Mouse (Mus musculus): ENCODE measurements at regions not wholly inside any gene's neighbourhood (a gene's known extent, or its start where the extent isn't known, plus 50 kb on each side); places are given as distances from the start of the nearest gene placed in this dataset.
A peak's percentile ranks its signal among the peaks of the same experiment; 100 is the strongest.

DNA sequence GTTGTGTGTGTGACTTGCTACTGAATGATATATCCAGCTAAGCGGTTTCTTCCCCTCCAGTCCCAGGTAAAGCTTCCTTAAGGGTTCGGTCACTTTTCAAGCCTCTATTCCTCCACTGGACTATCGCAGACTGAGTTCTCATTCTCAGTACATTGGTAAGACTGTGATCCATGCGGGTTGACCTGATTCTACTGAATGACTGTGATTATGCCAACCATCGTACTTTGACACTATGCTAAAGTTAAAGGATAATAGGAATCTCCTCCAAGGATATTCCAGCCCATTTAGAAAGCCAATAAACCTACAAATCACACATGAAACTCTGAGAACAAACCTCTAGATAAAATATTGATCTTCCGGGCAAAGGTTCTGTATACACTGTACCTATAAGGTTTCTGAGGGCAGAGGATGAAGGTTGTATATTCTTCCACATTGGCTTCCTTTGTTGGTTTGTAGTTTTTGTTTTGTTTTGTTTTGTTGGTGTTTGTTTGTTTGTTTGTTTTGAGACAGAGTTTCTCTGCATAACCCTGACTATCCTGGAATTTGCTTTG is 223.7 kb upstream of the Zpld1 start:
- DNase-seq (ENCODE audit: low spot score in 2 of 2): no peak

DNA sequence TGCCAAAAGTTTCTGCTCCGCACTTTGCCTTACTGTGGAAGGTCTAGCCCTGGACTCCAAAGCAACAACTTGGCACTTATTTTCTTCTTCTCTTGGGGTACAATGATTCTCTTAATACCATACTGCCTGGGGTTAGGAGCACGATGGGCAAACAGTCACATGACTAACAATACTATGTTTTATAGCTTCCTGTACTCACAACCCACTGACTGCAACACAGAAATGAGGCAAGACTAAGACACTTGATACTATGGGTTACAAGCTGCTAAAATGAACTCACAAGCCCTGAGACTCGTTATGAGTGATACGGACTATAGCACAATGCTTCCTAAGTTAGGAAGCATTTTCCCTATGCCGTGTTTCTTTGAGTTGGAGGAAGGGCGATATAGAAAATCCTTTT is 222.3 kb upstream of the Zpld1 start:
- DNase-seq (ENCODE audit: low spot score in 2 of 2): no peak

- no peak for DNase-seq (ENCODE audit: low spot score in 2 of 2)
These were observed 221.9 kb upstream of the Zpld1 start for GRCm38 (mm10) chr16:55519646-55520045.

- no peak for DNase-seq (ENCODE audit: low spot score in 2 of 2)
These were observed 219.2 kb upstream of the Zpld1 start for GRCm38 (mm10) chr16:55516994-55517393.

GRCm38 (mm10) chr16:55515228-55515696 is 217.5 kb upstream of the Zpld1 start:
- no peak for DNase-seq (ENCODE audit: low spot score in 2 of 2)

- DNase-seq (ENCODE audit: low spot score in 2 of 2): no peak
These were observed 216.8 kb upstream of the Zpld1 start for GRCm38 (mm10) chr16:55514448-55515200.

DNA sequence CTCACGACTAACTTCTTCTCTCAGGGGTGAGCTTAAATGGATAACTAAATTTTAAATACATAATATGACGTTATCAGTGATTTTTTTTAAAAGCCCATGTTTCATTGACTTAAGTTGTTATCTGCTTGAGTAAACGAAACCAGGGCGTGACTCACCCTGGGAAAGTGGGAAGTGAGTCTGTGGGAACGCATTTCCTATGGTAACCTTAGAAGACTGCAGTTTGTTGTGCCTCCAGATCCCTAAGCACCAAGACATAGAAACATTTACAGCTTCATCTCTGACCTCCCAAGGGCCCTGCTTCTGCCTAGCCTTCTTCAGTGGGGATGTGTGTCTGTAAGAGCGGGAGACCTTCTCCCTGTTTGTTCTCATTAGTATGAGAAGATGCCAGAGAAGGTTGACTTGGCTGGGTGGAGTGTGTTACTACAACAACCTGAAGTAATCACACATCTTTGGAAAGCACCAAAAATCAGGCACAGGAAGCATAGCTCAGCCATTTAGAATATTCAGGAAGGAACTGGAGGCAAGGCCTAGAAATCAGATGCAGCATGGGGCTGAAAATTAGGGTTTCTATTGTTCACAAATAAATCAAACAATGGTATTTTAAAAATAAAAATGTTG is 207.1 kb upstream of the Zpld1 start:
- DNase-seq (ENCODE audit: low spot score in 2 of 2): no peak

- DNase-seq (ENCODE audit: low spot score in 2 of 2): no peak
These were observed 206.5 kb upstream of the Zpld1 start for GRCm38 (mm10) chr16:55504274-55504673.

DNA sequence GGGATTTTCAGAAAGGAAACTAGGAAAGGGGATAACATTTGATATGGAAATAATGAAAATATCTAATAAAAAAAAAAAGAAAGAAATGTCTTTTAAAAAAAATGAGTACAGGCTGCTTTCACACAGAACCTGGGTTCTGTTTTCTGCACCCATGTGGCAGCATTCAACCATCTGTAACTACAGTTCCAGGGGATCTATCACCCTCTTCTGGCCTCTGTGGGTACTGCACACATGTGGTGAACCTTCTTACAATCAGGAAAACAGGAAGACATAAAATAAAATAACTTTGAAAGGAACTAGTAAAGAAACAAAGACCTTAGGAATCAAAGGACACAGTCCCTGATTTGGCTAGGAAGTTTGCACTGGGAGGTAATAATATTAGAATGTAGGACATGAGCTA is 205.5 kb upstream of the Zpld1 start:
- no peak for DNase-seq (ENCODE audit: low spot score in 2 of 2)

DNA sequence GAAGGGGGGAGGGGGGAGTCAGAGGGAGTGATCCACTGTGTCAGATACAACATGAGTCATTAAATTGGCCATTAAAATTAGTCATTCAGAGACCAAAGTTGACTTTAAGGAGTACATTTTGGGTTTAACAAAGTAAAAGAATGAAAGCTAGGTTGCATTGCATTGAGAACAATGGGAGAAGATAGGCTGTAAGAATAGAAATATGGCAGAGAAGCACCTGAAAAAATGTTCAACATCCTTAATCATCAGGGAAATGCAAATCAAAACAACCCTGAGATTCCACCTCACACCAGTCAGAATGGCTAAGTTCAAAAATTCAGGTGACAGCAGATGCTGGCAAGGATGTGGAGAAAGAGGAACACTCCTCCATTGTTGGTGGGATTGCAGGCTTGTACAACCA is 202.0 kb upstream of the Zpld1 start:
- DNase-seq (ENCODE audit: low spot score in 2 of 2): peak in 1 of 2 experiments; percentile 70

DNA sequence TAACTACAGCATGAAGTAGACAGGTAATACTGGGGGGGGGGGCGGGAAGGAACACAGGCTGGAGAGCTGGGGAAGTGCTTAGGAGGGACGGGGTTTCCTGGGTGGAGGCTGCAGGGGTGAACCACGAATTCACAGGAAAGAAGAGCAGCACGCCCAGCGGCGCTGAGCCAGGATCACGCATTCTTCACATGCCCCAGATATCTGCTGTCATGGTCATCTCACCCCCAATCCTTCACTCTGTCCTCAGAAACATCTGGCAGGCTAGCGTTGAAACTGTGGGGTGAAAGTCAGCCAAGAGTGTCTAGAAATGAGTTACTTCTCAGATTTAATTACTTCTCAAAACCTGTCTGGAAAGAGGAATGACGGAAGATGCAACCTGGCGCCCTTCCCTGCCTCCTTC is 197.3 kb upstream of the Zpld1 start:
- no peak for DNase-seq (ENCODE audit: low spot score in 2 of 2)

DNA sequence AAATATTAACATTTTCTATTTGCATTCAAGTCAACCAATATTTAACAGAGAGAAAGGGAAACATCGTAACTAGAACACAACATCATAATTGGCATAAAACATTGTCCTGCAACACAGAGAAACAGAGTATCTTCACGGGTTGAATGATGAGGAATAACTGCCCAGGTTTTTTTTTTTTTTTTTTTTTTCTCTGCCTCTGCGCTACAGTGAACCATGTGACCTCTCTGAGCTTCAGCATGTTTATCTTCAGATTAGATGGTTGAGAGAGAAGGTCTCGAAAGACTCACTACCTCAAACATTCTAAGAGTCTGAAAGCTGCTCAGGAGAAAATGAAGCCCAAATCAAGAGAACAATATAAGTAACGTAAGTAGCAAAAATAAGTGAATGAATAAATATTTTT is 196.4 kb upstream of the Zpld1 start:
- no peak for DNase-seq (ENCODE audit: low spot score in 2 of 2)

DNA sequence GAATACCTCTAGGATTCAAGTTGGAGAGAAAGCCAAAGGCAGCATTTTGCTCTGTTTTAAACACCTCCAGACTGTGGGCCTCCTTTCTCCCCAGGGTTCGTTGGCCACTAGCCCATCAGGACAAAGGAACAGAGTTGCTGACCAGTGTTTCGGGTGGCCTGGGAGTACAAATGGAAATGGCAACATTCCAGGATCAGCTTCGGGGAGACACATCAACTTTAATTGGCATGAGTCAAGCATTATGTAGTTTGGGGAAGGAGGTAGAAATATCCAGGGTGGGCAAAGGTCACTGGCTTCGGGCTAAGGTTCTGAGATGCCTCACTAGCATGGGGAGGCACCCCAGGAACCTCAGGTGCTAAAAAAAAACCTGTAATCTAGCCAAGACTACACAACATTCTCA is 194.3 kb upstream of the Zpld1 start:
- DNase-seq (ENCODE audit: low spot score in 2 of 2): no peak

GRCm38 (mm10) chr16:55484391-55484790 is 186.6 kb upstream of the Zpld1 start:
- DNase-seq (ENCODE audit: low spot score in 2 of 2): no peak

GRCm38 (mm10) chr16:55480745-55481144 is 183.0 kb upstream of the Zpld1 start:
- no peak for DNase-seq (ENCODE audit: low spot score in 2 of 2)

GRCm38 (mm10) chr16:55480304-55480703 is 182.5 kb upstream of the Zpld1 start:
- DNase-seq (ENCODE audit: low spot score in 2 of 2): no peak

- no peak for DNase-seq (ENCODE audit: low spot score in 2 of 2)
These were observed 178.9 kb upstream of the Zpld1 start for GRCm38 (mm10) chr16:55476544-55477208.

DNA sequence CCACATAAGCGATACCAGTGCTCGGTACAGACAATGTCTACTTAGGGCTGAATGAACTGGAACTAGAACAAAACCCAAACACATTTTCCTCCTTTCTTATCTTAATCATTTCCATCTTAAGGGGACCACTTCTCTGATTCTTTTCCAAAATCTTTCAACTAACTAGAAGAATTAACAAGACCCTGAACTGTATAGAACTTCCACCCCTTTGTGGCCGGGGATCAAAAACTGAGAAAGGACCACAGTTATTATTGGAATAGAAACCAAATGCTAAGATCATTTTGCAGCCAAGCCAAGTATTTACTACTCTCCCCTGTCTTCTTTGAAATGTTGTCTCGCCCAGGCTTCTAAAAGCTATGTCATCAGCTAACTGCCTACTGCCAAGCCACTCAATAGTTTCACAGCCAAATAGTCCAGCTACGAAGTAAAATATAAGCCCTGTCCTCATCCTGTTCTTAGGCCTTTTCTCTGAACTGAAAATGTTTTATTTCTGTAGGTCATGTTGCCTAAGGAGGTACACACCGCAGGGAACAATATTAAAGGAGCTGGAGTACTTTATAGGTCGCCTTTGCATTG is 177.3 kb upstream of the Zpld1 start:
- no peak for DNase-seq (ENCODE audit: low spot score in 2 of 2)

- DNase-seq (ENCODE audit: low spot score in 2 of 2): no peak
These were observed 173.6 kb upstream of the Zpld1 start for GRCm38 (mm10) chr16:55471396-55471795.

DNA sequence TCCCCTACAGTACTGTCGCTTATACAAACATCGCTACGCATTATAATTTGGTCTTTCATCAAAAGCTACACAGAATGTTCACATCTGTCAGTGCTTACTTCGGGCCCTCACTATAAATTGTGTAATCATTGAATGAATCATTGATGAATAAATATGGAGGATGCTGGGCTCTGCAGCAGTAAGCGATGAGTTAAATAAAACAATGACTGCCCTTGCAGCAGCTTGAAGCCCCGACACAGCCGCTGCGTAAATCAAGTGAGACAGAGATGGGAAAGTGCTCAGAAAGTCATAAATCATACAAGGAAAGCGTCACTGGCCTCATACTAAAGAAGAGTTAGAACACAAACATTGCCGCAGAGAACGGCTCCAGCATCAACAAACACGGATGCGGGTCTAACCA is 172.9 kb upstream of the Zpld1 start:
- DNase-seq (ENCODE audit: low spot score in 2 of 2): no peak

DNA sequence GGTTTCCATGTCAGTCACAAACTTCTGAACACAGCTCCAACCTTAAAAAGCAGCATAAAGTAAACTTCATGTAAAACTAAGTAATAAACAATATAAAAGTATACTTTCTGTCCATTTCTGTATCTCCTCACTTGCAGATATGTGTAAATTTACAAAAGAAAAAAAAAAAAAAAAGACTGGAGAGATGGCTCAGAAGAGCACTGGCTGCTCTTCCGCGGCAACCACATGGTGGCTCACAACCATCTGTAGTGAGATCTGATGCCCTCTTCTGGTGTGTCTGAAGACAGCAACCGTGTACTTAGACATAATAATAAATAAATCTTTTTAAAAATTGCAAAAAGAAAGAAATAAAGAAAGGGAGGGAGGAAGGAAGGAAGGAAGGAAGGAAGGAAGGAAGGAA is 171.9 kb upstream of the Zpld1 start:
- no peak for DNase-seq (ENCODE audit: low spot score in 2 of 2)

Data from gastrocnemius, postnatal 4 days (tissue).